Mouse (Mus musculus) cerebellum, postnatal 25 days (tissue): Measurements from ENCODE around the gene Dhh.

Source experiments
- DNase-seq, 2 experiments: peaks; one replicate each; pipeline ENCODE4 v3.0.0; 2021; ENCODE audit warnings: mixed read lengths in 2 of 2

Dhh gene

DNA sequence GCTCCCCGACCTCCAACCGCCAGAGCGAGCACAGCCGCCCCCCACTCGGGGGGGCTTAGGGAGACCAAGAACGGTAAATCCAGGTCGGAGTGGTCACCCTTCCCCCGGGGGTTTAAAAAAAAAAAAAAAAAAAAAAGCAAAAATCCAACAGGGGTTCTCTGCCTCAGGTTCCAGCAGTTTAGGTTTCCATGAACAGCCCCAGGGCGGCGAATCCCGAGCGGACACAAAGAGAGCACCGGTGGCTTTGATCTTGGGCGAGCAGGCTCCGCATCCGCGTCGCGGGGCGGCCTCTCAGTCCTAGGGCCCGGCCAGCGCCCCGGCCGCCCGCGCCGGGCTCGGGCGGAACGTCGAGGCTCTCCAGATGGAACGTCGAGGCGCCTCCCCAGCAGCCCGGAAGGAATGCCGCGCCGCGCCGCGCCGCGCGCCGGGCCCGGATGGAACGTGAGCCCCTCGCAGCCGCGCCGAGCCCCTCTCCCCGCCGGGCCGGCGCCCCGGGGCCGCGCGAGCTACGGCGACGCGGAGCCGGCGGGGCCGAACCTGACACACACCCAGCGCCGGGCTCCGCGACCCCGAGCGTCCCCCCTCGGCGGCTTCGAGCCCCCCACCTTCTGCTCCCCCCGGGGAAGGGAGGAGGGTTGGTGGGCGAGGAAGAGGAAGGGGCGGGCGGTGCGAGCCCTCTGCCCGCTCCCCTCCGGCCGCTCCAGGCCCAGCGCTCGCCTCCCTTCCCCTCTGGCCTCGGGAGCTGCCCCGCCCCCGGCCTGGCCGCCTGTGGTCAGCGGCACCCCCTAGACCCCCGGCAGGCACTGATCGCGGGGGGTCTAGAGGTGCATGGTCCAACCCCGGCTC is 27.0 kb downstream of the Dhh start, which contains the start of gene Kmt2d:
Gene Kmt2d (minus strand): TSS at position 135 of the 846 bp plus-strand sequence.
- peak in 1 of 2 experiments; percentile 64 for DNase-seq

DNA sequence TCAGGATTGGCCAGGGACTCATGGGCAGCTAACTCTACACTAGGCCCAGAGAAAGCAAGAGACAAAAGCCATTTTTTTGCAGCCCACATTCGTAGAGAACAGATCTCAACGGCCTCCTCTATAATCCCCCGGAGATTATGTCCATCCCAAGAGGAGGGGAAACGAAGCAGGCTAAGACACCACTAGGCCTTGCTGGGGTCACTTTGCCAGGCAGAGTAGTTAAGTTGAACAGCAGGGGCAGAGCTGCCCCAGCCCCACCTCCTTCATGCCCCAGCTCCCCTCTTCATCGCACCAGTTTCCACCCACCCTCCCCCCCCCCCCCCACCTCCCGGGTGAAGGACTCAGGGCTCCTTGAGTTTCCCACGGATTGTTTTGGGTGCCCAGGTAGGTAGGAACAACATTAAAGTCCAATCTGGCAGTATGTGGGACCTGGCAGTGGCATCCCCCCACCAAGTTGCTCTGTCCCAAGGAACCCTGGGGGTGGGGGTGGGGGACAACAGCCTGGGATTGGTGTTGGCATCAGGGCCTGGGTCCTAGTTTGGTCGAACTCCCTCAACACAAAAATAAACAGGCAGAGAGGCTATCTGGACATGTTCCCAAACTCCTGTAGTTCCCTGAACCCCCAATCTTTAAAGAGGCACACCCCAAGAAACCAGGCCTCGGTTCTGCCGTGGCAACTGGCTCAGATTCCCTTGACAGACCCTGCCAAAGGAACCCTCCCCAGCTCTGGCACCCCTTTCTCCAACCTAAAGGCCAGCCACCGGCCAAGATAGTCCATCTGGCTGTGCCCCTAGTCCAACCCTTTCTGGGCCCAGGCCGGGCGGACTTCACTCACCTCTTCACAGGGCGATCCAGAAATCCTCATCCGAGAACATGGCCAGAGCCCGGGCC is 27.9 kb downstream of the Dhh start:
- DNase-seq = peak; percentile 70 to 79

GRCm38 (mm10) chr15:98869342-98870178 is 28.8 kb downstream of the Dhh start:
- peak; percentile 22 to 59 for DNase-seq

GRCm38 (mm10) chr15:98868346-98869063 is 29.8 kb downstream of the Dhh start:
- DNase-seq = peak in 1 of 2 experiments; percentile 15

GRCm38 (mm10) chr15:98867321-98867720 is 31.0 kb downstream of the Dhh start:
- peak; percentile 43 to 65 for DNase-seq

DNA sequence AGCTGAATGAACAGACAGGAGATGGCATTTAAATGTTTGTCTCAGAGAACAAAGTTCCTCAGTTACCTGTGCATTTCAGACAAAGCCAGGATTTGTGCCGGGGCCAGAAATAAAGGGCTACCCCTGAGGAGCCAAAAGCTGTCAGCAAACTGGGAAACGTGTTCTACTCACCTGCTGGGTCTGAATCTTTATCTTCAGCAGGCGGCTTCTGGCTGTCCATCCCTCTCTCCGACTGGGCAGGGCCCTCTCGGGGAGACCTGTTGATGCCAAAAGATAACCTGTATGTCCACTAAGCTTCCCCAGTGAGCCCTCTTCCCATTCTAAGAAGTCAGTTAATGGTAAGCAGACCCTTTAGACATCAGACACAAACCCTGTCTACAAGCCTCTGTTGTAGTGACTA is 31.8 kb downstream of the Dhh start:
- peak in 1 of 2 experiments; percentile 17 for DNase-seq

DNA sequence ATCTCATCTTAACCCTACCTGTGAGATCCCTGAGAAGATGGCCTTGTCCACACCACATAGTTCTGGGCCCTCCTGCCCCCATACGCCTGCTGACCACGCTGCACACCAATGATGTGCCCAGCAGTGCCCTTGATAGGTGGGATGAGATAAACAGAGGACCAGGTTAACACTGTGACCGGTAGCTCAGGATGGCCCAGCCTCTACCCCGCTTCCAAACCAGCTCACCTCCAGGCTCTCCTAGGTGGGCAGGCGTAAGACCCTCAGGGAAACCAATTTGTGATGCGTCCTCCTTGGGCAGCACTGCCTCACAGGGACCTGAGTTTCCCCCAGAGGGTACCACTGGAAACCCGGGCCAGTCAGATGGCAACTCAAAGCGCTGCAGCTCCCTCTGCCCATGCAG is 32.6 kb downstream of the Dhh start:
- no peak for DNase-seq

- peak in 1 of 2 experiments; percentile 55 for DNase-seq
Measured at GRCm38 (mm10) chr15:98864951-98865350, 33.4 kb downstream of the Dhh start.

DNA sequence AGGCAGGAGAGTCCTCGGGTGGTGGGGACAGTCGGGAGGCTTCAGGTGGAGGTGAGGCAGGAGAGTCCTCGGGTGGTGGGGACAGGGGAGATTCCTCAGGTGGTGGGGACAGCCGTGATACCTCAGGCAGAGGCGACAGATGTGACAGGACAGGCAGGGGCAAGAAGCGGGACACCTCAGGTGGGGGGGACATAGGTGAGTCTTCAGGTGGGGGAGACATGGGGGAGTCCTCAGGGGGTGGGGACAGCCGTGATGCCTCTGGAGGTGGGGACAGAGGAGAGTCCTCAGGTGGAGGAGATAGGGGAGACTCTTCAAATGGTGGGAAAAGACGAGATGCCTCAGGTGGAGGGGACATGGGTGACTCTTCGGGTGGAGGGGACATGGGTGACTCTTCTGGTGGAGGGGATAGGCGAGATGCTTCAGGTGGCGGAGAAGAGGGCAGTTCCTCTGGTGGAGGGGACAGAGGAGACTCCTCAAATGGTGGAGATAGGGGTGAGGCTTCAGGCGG is 34.8 kb downstream of the Dhh start:
- no peak for DNase-seq

- no peak for DNase-seq
Measured at GRCm38 (mm10) chr15:98861701-98862410, 36.5 kb downstream of the Dhh start.

- DNase-seq = no peak
Measured at GRCm38 (mm10) chr15:98860921-98861320, 37.4 kb downstream of the Dhh start.

DNA sequence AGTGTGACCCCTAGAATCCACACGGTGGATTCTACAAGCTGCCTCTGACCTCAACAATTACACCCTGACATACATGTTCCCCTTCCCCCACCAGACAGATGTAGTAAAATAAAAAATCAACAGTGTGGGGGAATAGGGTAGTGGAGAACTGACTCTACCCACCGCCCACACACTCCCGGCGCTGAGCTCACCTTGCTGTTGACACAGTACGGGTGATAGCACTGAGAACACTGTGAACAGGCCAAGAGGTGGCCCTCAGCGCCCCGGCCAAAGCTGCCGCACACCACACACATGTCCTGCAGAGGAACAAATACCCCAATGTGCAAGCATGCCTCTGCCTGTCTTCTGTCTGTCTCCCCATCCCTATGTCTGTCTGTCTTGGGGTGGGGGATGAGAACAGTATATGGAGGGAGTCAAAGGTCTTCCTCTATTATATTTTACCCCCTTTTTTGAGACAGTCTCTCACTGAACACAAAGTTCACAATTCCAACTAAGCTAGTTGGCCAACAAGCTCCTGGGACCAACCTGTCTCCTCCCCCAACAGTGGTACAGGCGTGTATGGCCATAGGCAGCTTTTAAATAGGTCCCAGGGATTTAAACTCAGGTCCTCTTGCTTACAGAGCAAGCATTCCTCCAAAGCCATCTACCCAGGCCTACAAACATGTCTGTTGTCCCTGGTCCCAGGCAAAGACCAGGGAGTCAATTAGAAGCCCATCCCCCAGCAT is 38.9 kb downstream of the Dhh start:
- no peak for DNase-seq

- no peak for DNase-seq
Measured at GRCm38 (mm10) chr15:98854214-98854613, 44.1 kb downstream of the Dhh start.

DNA sequence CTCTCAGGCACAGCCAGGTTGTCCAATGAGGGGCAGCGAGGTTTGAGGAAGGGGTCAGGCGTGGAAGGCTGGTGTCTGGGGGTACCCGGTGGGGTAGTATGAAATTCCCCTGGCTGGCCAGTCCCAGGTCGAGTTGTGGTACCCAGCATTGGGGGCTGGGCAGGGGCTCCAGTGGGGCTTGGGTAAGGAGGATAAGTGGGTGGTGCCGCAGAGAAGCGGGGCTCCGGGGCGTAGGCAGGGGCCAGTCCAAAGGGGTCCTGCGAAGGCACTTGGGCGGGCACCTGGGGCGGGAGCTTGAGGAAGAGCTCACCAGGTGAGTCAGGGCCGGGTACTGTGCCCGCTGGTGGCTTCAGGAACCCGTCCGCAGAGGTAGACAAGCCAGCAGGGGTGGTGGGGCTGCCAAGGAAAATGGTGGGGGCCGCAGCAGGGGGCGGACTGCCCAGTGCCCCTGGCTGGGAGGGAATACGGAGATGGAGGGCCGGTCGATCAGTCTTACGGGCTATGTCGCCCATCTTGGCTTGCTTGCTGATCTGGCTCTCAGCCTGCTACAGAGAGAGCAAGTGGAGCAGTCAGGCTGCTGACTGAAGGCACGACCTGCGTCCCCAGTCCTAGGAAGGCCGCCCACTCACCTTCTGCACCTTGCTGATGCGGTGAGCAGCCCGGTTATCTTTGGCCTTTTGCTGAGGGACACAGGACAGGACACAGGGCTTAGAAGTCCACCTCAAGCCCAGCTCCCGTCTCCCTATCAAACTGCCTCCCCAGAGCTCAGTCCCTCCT is 45.0 kb downstream of the Dhh start:
- DNase-seq = peak; percentile 62 to 67

DNA sequence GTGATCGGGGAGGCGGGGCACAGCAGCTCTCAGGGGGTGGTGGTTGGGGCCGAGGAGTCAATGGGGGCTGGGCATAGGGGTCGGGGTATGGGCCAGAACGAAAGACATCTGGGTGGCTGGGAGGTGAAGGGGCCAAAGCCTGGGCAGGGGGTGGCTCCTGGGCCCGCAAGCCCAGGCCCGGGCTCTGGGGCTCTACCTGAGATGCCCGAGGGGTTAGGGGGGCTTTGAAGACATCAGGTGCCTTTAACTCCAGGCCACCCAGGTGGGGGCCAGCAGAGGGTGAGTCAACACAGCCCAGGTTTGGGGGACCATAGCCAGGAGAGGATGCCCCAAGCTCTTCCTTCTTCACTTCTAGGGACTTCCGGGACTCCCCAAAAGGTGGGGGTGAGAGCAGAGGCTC is 45.6 kb downstream of the Dhh start:
- no peak for DNase-seq

GRCm38 (mm10) chr15:98852071-98852470 is 46.3 kb downstream of the Dhh start:
- no peak for DNase-seq

DNA sequence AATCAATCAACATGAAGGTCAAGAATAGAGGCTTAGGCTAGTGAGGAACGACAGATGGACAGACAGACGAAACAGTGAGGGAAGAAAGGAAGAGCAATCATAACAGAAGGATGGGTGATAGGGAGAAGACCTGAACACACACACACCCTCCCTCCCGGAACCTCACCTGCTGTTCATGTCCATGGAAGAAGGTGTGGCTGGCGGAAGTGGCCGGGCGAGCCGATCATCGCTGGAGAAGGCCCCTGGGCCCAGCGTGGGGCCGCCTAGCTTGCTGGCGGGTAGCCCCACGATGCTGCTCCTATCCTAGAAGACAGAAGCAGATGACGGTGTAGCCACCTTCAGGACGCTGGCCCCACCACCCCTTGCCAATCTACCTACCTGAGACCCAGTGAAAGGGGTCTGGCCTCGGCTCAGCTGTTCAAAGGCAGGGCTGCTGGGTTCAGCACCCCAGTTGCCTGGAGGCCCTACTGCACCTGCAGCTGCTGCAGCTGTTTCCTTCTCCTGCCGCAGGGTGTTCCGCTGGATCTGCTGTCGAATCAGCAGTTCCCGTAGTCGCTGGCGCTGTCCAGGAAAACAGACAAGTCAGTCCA is 47.0 kb downstream of the Dhh start:
- no peak for DNase-seq

GRCm38 (mm10) chr15:98850668-98851067 is 47.7 kb downstream of the Dhh start:
- peak; percentile 57 to 71 for DNase-seq

GRCm38 (mm10) chr15:98849956-98850600 is 48.3 kb downstream of the Dhh start:
- no peak for DNase-seq
